Mouse (Mus musculus) liver, postnatal 0 days (tissue): ENCODE data around the gene Mtrex. TPM values are rescaled to one million over a fixed set of nuclear protein-coding genes. Genes with fewer than 3 reads are reported as not detected.
A peak's percentile ranks its signal among the peaks of the same experiment; 100 is the strongest.

Source experiments
- ATAC-seq: fragments of 200-750 bp; cut with Nextera tagmentation; 2 replicates; pipeline ENCODE4 v1.8.0; 2017; ENCODE audit warnings: mild to moderate bottlenecking, moderate library complexity
- DNase-seq: peaks from one replicate; pipeline ENCODE4 v3.0.0-alpha.2; 2016
- H3K27ac ChIP-seq: fragments of 300-500 bp; sonication (generic); 2 replicates; pipeline ENCODE4 v1.5.1; 2014; ENCODE audit warnings: antibody characterized with exemption, moderate library complexity, mild to moderate bottlenecking, low read depth
- H3K27me3 ChIP-seq: fragments of 300-500 bp; sonication (generic); 2 replicates; pipeline ENCODE4 v1.6.1; 2014; ENCODE audit warnings: low read length, control low read depth, mixed read lengths; ENCODE audit not compliant: insufficient read depth
- H3K36me3 ChIP-seq: fragments of 300-500 bp; sonication (generic); replicated peaks from 2 replicates; pipeline ENCODE4 v1.6.1; 2014; ENCODE audit warnings: mild to moderate bottlenecking, control low read depth, low read length, moderate library complexity, mixed read lengths; ENCODE audit not compliant: insufficient read depth
- H3K4me1 ChIP-seq: fragments of 300-500 bp; sonication (generic); 2 replicates; pipeline ENCODE4 v1.6.1; 2014; ENCODE audit warnings: antibody characterized with exemption, mild to moderate bottlenecking, control low read depth; ENCODE audit not compliant: insufficient read depth
- H3K4me2 ChIP-seq: fragments of 300-500 bp; sonication (generic); 2 replicates; pipeline ENCODE4 v1.6.1; 2014; ENCODE audit warnings: low read depth, mild to moderate bottlenecking, low read length, moderate library complexity, mixed read lengths
- H3K4me3 ChIP-seq: fragments of 300-500 bp; sonication (generic); 2 replicates; pipeline ENCODE4 v1.5.1; 2014; ENCODE audit warnings: low read depth, low read length
- H3K9ac ChIP-seq: fragments of 300-500 bp; sonication (generic); replicated peaks from 2 replicates; pipeline ENCODE4 v1.6.1; 2014; ENCODE audit warnings: mild to moderate bottlenecking, moderate library complexity
- H3K9me3 ChIP-seq: fragments of 300-500 bp; sonication (generic); 2 replicates; pipeline ENCODE4 v1.6.1; 2016; ENCODE audit warnings: mild to moderate bottlenecking, control low read depth, low read length, mixed read lengths
- CTCF ChIP-seq: sonication (generic); IDR thresholded peaks from 2 replicates; pipeline ENCODE4 v1.5.1; 2016; ENCODE audit warnings: antibody characterized with exemption, low read depth
- EP300 ChIP-seq: IDR thresholded peaks from 2 replicates; pipeline ENCODE4 v1.6.1; 2016; ENCODE audit warnings: antibody characterized with exemption, low read depth, mild to moderate bottlenecking
- WGBS: fragments of 180-500 bp; shearing (Covaris S2); extraction: QIAGEN DNeasy Blood & Tissue Kit; methylation state at CpG from one replicate; pipeline ENCODE4 v1.1.7; 2014; ENCODE audit not compliant: insufficient replicate concordance; 5-methylcytosine and 5-hydroxymethylcytosine counted together
- polyA plus RNA-seq: library from polyadenylated mRNA; unstranded; fragments of >200 nt; fragmentation: Nextera tagmentation; extraction: Ambion mirVana; gene quantifications from 2 replicates; pipeline ENCODE4 v1.2.1, GENCODE M21; 2015

The Mtrex gene
- polyA plus RNA-seq, 1 experiment from 2014 or later = 13.8 TPM

- WGBS = 83% methylated on average over 3 of the region's 3 CpGs
- Histone ChIP-seq H3K9ac (no peak overlapping the region), H3K27me3 (no peaks in the 10 kb centered on the region), H3K4me1 (no peaks in the 10 kb centered on the region), H3K4me2 (no peak overlapping the region), H3K27ac (no peak overlapping the region), H3K36me3 (peaks cover 57% of the 10 kb centered on the region), H3K4me3 (no peak overlapping the region), H3K9me3 (no peaks in the 10 kb centered on the region)
- TF ChIP-seq EP300 (no peak), CTCF (no peak)
- DNase-seq (no peak), ATAC-seq (no peak)
Measured at GRCm38 (mm10) chr13:112902176-112902575, 25.0 kb downstream of the Mtrex start.

DNA sequence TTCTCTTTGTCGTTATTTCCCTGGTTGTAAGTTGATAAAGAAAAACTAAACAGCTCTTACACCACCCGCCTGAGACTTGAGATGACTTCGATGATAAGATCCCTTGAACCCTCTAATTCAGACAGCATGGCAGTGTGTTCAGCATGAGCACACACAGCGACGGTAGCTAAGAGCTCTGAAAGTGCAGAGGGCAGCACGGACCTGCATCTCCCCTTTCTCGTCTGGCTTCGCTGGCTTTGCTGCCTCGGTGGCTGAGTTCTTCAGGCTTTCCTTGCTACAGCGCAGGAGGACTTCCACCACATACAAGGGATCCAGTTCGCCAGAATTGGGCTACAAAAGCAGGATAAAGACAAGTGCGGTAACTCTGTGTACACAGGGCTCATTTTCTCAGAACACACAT lies 40.0 kb downstream of the Mtrex start:
- Histone ChIP-seq H3K27ac (no peak overlapping the region), H3K9me3 (no peaks in the 10 kb centered on the region), H3K36me3 (peaks cover 61% of the 10 kb centered on the region)

DNA sequence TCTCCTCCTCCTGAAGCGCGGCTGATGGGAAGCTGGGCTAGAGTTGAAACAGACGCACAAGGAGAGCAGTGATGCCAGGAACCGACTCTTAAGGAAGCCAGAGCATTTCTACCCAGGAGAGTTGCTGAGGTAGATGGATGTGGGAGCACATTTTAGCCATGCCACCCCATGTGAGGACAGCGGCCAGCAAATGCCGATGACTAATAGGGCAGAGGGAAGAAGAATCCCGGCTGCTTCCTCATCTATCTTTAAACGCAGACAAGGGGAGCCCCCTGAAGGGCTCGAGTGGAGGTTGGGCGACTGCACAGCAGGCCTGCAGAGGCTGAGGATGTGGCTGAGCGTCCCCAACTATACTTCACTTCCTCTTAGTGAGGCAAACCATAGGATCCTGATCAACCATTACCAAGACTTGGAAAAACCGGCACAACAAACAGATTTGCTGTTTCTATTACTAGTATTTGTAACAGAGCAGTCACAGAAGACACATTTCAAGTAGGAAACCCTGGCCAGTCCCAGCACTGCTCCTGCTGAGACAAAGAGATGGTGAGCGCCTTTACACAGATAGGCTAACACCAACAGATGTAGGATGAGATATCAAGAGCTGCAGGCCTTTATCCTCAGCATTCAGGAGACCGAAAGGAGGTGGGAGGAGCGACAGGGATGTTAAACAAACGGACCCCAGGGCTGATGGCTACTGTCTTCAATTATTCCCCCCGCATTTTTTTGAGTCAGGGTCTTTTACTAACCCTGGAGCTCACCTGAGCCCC lies 55.5 kb downstream of the Mtrex start:
- no peak overlapping the region for H3K9ac ChIP-seq
- H3K27ac ChIP-seq = no peak overlapping the region
- no peaks in the 10 kb centered on the region for H3K27me3 ChIP-seq
- H3K4me2 ChIP-seq = no peak overlapping the region
- H3K36me3 ChIP-seq = peaks cover 80% of the 10 kb centered on the region
- WGBS = 53% methylated on average over 17 of the region's 17 CpGs
- no peaks in the 10 kb centered on the region for H3K9me3 ChIP-seq
- H3K4me3 ChIP-seq = no peak overlapping the region
- ATAC-seq (peak; percentile 67), DNase-seq (no peak)
- TF ChIP-seq EP300 (peak; percentile 67; the same call in 1 of the 2 replicates), CTCF (0 out of 2 replicates have a peak, but pooled peaks have one; percentile 4)
- no peaks in the 10 kb centered on the region for H3K4me1 ChIP-seq

More for the DNA sequence above, 40.0 kb downstream of the Mtrex start:
- no peak for DNase-seq
- Histone ChIP-seq H3K4me2 (no peak overlapping the region), H3K4me3 (no peak overlapping the region), H3K4me1 (no peaks in the 10 kb centered on the region), H3K27me3 (no peaks in the 10 kb centered on the region), H3K9ac (no peak overlapping the region)
- 90% methylated on average over 12 of the region's 12 CpGs for WGBS
- no peak for ATAC-seq
- no peak for TF ChIP-seq CTCF
- no peak for TF ChIP-seq EP300

GRCm38 (mm10) chr13:112870039-112870690 lies 57.0 kb downstream of the Mtrex start:
- Histone ChIP-seq H3K27ac (no peak overlapping the region), H3K9me3 (no peaks in the 10 kb centered on the region), H3K4me3 (no peak overlapping the region), H3K4me2 (no peak overlapping the region), H3K4me1 (no peaks in the 10 kb centered on the region), H3K27me3 (no peaks in the 10 kb centered on the region), H3K36me3 (peaks cover 84% of the 10 kb centered on the region), H3K9ac (no peak overlapping the region)
- ATAC-seq = no peak
- DNase-seq = no peak
- no peak for TF ChIP-seq EP300
- no peak for TF ChIP-seq CTCF
- WGBS = 71% methylated on average over 11 of the region's 11 CpGs

GRCm38 (mm10) chr13:112867381-112867780 lies 59.8 kb downstream of the Mtrex start:
- H3K4me2 ChIP-seq = no peak overlapping the region
- H3K36me3 ChIP-seq = peaks cover 83% of the 10 kb centered on the region
- H3K9ac ChIP-seq = no peak overlapping the region
- no peaks in the 10 kb centered on the region for H3K9me3 ChIP-seq
- peaks cover 2% of the 10 kb centered on the region; the same call in 1 of the 2 replicates for H3K4me1 ChIP-seq
- H3K27ac ChIP-seq = no peak overlapping the region
- ATAC-seq = no peak
- H3K27me3 ChIP-seq = no peaks in the 10 kb centered on the region
- WGBS = 87% methylated on average over 8 of the region's 8 CpGs
- no peak for DNase-seq
- no peak overlapping the region for H3K4me3 ChIP-seq
- TF ChIP-seq EP300 = no peak

DNA sequence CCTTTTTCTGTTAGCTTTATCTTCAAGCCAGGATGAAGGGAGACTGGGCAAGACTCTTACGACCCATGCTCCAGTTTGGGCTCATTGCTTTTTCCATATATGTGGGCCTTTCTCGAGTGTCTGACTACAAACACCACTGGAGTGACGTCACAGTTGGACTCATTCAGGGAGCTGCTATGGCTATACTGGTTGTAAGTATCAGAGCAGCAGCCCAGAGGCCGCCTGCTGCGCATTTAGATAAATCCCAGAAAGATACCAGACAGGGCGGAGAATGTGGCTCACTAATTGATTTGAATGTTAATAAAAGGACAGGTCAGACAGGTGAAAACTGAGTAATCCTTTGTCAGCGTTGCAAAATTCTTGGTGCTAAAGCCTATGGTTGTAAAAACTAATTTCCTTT lies 60.4 kb downstream of the Mtrex start:
- Histone ChIP-seq H3K4me2 (no peak overlapping the region), H3K27me3 (no peaks in the 10 kb centered on the region), H3K36me3 (peaks cover 77% of the 10 kb centered on the region), H3K4me3 (no peak overlapping the region), H3K4me1 (peaks cover 7% of the 10 kb centered on the region; the same call in 1 of the 2 replicates), H3K9me3 (no peaks in the 10 kb centered on the region), H3K9ac (no peak overlapping the region), H3K27ac (no peak overlapping the region)
- 65% methylated on average over 7 of the region's 7 CpGs for WGBS
- TF ChIP-seq EP300 (no peak), CTCF (no peak)
- ATAC-seq = no peak; the same call in 1 of the 2 replicates
- no peak for DNase-seq
